Mouse (Mus musculus) layer of hippocampus, postnatal 36 days (tissue): ENCODE measurements around the gene Slc1a2. TPM values are rescaled to one million over a fixed set of nuclear protein-coding genes. Genes with fewer than 3 reads are reported as not detected.

Experiments
- DNase-seq, 2 experiments: peaks; one replicate each; pipeline ENCODE4 v3.0.0; 2022
- total RNA-seq, 2 experiments: library from RNA; stranded (reverse); gene quantifications; 2 replicates each; pipeline ENCODE4 v1.2.3; 2021

Gene Slc1a2
- total RNA-seq, 2 experiments from 2014 or later, result 1,671 to 1,869 TPM

GRCm38 (mm10) chr2:102663865-102664264 is 5.4 kb downstream of the Slc1a2 start:
- no peak for DNase-seq

DNA sequence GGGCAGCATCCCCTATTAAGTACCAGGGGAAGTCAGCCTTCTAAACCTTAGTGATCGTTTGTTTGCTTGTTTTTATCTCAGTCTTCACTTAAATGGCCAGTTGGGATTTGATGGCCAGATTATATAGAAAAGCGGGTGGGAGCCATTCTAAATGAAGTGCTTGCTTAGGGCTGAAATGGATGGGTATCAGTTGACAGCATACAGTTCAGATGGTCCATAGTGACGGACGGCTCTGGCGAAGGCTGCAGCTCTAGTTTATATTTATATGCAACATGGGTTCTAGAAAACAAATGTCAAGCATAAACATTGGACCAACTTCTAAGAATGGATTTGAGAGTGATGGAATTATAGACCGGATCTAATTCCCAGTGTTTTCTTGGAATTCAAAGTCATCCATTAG is 9.5 kb downstream of the Slc1a2 start:
- no peak for DNase-seq

- DNase-seq, result no peak
Measured at GRCm38 (mm10) chr2:102669580-102669979, 11.1 kb downstream of the Slc1a2 start.

DNA sequence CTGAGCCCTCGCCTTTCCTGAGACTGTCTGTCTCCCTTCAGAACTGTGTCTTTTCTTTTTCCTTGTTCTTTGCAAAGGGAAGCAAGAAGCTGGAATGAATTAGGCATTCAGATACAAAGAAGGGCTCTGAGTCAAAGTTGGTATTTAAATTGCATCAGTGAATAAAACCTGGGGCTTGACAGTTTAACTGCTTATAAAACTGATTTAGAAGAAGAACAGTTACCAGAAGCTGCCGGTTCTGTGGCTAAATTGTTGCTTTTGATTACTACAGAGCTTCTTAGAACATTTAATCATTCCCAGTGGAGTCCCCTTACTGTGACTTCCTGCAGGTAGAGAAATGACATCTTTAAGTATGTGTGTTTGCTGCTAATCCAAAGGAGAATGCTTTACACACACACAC is 16.1 kb downstream of the Slc1a2 start:
- no peak for DNase-seq

DNA sequence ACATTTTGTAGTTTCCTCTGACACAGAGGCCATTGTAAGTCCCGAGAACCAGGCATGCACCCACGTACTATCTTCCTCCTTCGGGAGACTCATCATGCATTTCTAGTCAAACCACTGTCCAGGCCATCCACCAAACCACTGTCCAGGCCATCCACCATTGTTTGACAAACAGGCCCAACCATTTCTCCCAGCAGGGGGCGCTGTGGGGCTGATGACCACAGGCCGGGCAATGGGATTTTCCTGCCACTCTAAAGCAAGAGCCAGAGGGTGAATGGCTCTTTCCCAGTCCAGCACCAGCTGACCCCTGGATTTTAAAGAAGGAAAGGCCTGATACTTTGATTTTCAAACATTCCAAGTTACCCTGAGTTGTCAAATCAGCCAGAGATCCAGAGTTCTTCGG is 16.8 kb downstream of the Slc1a2 start:
- peak; percentile 54 to 57 for DNase-seq

- no peak for DNase-seq
Measured at GRCm38 (mm10) chr2:102676716-102677312, 18.4 kb downstream of the Slc1a2 start.

GRCm38 (mm10) chr2:102677400-102677799 is 18.9 kb downstream of the Slc1a2 start:
- DNase-seq, result no peak

DNA sequence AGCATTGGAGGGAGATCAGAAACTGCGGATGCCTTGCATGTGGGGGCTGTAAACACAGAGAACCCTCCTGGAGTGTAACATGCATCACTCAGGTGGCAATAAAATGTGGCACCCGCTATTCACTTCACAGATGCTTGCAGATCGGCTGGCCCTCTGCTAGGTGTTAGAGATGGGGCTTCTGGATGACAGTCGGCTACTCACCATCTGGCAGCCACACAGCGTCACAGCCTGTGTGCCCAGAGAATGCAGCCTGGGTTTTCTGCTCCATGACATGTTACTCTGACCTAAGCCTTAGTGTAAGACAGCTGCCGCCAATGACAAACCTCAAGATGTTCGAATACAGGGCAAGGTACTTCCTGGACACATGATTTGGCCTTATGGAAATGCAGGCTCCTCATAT is 22.9 kb downstream of the Slc1a2 start:
- DNase-seq, result no peak

DNA sequence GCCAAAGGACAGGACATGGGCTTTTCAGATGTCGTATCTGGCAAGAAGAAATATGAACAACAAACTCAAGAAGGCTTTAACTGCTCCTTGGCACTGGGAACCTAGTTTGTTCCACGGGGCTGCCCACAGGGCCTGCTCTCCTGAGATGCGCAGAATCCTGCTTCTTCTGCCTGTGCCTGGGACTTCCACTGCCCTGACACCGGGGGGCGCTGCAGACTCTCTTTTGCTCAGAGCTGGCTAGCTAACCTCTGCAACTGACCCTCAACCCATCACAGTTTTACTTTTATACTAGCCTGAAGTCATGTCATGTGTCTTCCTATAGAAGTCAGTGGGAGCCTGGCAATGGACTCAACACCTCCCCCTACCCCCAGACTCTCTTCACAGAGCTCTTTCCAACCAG is 23.7 kb downstream of the Slc1a2 start:
- DNase-seq, result peak in 1 of 2 experiments; percentile 51

GRCm38 (mm10) chr2:102685371-102686107 is 27.1 kb downstream of the Slc1a2 start:
- DNase-seq, result no peak

GRCm38 (mm10) chr2:102686108-102686450 is 27.6 kb downstream of the Slc1a2 start:
- DNase-seq, result no peak

DNA sequence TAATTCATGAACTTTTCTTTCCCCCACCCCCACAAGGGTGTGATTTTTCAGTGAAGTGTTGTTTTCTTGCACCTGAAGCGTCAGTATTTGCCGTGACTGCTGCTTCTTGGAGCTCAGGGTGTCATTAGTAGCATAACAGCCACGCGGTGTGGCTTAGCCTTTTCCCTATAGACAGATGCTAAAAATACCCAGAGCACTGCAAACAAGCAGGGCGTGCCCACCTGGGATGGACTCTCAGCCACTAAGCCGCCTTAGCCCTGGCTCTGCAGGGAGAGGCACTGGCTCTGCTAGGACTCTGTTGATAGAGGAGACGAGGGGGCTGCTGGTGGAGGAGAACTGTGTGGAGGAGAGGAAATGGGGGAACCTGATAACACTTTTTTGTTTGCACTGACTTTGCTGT is 35.1 kb downstream of the Slc1a2 start:
- no peak for DNase-seq

DNA sequence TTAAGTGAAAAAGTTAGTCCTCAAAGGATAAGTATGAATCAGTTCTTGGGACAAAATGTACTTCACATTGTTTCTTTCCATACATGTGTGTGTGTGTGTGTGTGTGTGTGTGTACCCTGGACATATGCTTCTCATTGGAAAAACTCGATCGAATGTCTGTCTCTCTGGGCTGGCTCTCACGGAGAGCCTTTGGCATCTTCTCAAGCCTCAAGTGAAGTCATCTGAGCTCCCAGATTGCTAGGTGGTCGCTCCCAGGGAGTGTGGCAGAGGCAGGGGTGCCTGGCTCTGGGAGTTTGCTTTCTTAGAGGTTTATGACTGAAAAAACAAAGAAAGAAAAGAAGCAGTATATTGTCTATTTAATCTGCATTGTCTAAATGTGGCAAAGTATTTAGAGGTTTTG is 36.3 kb downstream of the Slc1a2 start:
- DNase-seq, result no peak

DNA sequence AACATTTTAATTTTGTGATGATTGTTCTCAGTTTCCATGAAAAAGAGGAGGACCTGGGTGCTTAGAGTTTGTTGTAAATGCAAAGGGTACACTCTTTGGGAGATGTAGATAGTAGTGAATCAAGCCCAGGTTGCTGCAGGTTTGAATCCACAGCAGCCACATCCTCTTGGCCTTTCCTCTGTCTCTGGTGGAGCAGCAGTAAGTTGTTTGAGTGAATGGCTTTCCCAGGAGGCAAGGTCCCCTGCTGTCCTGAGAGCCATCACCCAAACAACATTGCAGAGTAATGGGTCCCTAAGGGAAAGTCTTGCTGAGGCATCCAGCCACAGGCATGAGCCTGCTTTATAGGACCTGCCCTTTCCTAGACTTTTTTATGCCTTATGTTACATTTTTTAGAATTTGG is 37.1 kb downstream of the Slc1a2 start:
- DNase-seq, result no peak

GRCm38 (mm10) chr2:102697732-102698131 is 39.3 kb downstream of the Slc1a2 start:
- no peak for DNase-seq

DNA sequence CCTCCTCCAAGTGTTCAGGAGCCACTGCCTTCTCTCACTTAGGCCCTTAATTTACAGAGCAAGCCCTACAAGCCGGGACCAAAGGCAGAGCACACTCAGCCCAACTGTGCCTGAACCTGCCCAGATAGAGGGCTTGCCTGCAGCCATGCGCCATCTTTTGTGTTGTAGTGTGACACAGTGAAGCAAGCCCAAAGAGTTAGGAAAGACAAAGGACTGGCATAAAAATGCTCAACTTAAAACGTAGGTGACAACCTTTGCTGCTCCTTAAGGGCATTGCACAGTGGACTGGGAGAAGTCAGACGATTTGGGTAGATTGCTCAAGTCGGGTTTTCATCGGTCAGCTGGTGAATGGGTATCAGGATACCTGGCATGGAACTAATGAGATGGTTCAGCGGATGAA is 41.5 kb downstream of the Slc1a2 start:
- no peak for DNase-seq

DNA sequence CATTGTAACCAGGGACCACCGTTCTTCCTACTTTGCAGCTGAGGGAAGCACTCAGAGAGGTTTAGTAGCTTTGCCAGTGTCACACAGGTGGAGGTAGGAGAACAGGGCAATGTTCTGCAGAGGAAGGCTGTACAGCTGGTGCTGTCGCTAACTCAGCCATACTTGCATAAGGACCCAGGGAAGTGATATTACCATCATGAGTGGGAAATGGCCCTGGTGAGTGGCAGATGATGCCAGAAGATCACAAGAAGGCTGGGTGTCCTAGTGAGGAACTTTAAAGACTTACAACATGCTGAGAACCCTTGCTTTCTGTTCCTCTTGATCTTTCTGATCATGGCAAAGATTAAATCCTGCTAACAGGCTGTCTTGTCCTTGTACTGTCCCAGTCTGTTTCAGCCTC is 42.2 kb downstream of the Slc1a2 start:
- DNase-seq, result no peak

DNA sequence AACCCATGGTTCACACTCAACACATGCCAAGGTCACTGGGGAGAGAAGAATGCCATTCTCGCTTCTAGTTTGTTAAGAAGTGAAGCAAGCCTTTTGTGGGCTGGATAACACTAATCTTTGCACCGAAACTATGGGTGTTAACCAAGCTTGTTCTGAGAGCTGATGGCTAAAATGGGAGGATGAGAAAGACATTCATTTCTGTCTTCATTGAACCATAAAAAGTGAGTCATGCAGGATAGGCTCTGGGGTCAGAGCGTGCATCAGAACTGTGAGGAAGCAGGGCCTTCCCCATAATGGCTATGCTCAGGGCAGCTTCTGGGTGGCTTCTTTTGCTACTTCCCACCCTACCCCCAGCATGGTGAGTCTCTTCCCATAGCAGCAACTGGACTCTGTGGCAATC is 42.9 kb downstream of the Slc1a2 start:
- DNase-seq, result no peak

DNA sequence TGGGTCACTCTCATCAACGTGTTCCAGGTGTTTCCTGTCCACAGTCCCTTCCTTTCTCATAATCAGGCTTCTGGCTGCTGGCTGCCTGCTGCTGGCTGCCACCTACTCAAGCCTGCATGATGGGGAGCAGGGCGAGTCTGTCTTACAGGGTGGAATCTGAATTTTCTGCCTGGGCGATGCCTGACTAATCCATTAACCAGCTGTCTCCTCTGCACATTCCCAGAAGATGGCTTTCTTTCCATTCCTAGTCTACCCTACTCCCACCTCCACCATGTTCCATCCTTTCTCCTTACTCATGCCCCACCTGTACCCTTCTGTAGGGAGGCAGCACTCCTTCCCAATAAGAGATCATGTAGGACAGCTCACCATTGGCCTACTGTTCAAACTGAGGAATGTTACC is 45.1 kb downstream of the Slc1a2 start:
- peak; percentile 34 to 48 for DNase-seq

DNA sequence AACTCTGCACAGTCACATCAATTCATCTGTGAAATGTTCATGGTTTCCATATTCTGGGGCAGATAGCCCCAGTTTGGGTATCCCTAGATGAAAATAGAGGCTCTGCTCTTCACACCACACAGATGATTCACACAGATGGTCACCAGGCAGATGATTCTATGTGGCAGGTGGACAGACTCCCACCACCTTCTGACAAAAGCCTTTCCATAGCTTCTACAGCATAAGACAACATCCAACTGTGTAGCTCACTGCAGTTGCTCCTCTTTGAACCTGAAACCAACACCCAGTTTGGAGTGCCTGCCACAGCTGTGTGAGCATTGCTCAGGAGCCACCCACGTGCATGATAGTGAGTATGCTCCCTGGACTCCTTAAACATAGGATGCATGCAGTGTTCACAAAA is 46.3 kb downstream of the Slc1a2 start:
- DNase-seq, result peak; percentile 30 to 44

- DNase-seq, result no peak
Measured at GRCm38 (mm10) chr2:102711511-102711910, 53.1 kb downstream of the Slc1a2 start.

DNA sequence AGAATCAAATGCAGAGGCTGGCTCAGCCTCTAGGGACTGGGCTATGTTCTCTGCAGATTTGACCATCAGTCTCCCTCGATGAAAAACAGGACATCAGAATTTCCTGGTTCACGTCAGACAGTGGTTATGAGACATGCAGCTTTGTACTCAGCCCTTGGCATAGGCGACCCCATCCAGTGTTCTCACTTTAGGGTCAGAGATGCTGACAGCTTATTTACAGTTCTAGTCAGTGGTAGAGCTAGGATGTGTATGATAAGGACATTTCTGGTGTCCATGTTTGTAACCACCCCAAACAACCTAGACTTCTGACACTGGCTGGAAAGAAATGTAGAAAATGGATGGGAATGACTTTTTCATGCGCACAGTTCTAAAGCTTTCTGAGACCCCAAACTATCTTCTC is 53.6 kb downstream of the Slc1a2 start:
- DNase-seq, result no peak

DNA sequence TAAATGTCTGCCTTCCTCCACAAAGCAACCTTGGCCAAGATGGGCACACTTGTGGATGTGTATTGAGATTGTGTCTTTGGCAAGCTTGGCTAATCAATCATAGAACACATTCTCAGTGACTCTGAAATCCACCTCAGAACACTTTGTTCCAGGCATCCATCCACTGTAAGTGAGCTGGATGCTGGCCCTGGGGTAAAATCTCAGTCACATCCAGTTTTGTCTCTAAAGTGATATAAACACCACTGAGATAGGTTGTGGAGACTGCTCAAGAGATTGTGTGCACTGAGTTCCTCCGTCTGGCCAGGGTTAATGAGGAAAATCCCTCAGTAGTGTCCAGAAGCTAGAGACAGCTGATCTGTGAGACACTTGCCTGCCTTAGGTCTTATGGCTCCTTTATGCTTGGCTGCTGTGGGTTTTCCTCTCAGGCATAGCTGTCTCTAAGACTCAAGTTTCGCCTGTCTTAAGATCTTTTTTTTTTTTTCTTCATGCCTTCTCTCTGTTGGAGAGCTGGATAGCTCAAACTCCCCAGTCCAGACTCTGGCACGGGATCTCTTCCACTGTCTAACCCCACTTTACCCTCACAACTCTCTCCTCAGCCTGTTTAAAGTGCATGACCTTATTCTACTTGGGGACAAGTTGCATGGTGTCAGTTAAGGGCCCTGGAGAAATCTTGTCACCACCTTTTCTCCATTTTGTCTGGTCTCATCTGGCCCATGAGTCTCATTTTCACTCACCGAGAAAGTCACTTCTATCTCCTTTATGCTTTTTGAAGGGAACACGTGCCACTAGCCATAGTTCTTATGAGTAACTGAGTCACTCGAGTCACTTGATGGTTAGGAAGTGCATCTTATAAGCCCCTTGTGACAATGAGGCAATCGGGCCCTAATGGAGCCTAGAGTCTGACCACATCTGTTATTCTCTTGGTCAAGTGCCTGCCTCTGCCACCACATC is 54.5 kb downstream of the Slc1a2 start:
- no peak for DNase-seq
